Mouse (Mus musculus): ENCODE measurements around the gene Ada. TPM values are rescaled to one million over a fixed set of nuclear protein-coding genes. Genes with fewer than 3 reads are reported as not detected.

Gene Ada
- polyA plus RNA-seq, 1 experiment from 2014 or later: 11.0 TPM

DNA sequence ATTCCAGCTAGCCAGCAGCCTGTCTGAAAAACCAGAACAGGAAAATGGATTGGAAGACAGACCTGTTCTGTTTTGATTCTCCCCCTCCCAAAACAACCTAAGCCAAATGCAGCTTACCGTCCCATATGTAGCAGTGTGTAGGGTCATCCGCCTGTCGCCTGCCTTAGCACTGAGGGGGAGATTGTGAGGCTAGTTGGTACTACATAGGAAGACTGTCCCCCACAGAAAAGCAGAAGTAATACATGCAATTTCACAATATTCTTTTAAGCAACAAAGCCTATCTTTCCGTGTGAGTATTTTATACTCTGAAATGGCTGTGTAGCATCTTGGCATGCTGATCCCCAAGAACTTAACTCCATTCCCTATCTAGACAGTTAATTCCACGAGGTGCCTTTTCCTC, 47.1 kb downstream of the Ada start:
- Histone ChIP-seq H3K27ac (replicated peaks; ENCODE audit: low read depth, low read length) (no peak overlapping the region), H3K9me3 (replicated peaks; ENCODE audit: control insufficient read depth, low read length) (no peaks in the 10 kb centered on the region), H3K9ac (replicated peaks; ENCODE audit: low read length) (no peak overlapping the region), H3K4me2 (ENCODE audit: low read depth, low read length) (no peak overlapping the region), H3K4me3 (ENCODE audit: low read depth, low read length) (no peak overlapping the region), H3K4me1 (ENCODE audit: control insufficient read depth, insufficient read depth, low read length) (no peaks in the 10 kb centered on the region), H3K27me3 (ENCODE audit: control insufficient read depth, insufficient read depth, low read length) (no peaks in the 10 kb centered on the region), H3K36me3 (replicated peaks; ENCODE audit: control insufficient read depth, insufficient read depth, low read depth, low read length) (no peaks in the 10 kb centered on the region)
- DNase-seq (ENCODE audit: low spot score): no peak
- 84% methylated on average over 5 of the region's 5 CpGs for WGBS
- ATAC-seq (replicated peaks; ENCODE audit: insufficient number of reproducible peaks, low FRiP score, low TSS enrichment, low read depth): no peak

DNA sequence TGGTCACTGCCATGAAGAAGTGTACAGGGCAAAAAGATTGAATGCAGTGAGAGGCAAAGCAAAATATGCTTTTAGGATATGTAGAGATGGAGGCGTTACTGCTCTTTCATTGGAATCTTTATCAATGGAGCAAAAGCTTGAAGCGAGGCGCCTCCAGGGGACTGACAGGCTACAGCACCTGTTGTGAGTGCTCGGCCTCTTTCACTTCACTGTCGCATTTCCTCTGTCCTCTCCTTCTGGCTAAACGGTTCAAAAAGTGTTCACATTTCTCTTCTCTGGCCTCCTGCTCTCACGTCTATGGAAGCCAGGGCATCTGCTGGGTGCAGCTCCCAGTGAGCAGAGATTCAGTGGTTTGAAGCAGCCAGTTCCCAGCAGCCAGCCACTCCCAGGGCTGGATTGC, 47.6 kb downstream of the Ada start:
- no peak for DNase-seq (ENCODE audit: low spot score)
- no peak for ATAC-seq (replicated peaks; ENCODE audit: insufficient number of reproducible peaks, low FRiP score, low TSS enrichment, low read depth)
- H3K4me3 ChIP-seq (ENCODE audit: low read depth, low read length): no peak overlapping the region
- no peaks in the 10 kb centered on the region for H3K9me3 ChIP-seq (replicated peaks; ENCODE audit: control insufficient read depth, low read length)
- no peak overlapping the region for H3K4me2 ChIP-seq (ENCODE audit: low read depth, low read length)
- H3K27me3 ChIP-seq (ENCODE audit: control insufficient read depth, insufficient read depth, low read length): no peaks in the 10 kb centered on the region
- WGBS: 69% methylated on average over 7 of the region's 7 CpGs
- H3K4me1 ChIP-seq (ENCODE audit: control insufficient read depth, insufficient read depth, low read length): no peaks in the 10 kb centered on the region
- H3K27ac ChIP-seq (replicated peaks; ENCODE audit: low read depth, low read length): no peak overlapping the region
- H3K36me3 ChIP-seq (replicated peaks; ENCODE audit: control insufficient read depth, insufficient read depth, low read depth, low read length): no peaks in the 10 kb centered on the region
- H3K9ac ChIP-seq (replicated peaks; ENCODE audit: low read length): no peak overlapping the region

DNA sequence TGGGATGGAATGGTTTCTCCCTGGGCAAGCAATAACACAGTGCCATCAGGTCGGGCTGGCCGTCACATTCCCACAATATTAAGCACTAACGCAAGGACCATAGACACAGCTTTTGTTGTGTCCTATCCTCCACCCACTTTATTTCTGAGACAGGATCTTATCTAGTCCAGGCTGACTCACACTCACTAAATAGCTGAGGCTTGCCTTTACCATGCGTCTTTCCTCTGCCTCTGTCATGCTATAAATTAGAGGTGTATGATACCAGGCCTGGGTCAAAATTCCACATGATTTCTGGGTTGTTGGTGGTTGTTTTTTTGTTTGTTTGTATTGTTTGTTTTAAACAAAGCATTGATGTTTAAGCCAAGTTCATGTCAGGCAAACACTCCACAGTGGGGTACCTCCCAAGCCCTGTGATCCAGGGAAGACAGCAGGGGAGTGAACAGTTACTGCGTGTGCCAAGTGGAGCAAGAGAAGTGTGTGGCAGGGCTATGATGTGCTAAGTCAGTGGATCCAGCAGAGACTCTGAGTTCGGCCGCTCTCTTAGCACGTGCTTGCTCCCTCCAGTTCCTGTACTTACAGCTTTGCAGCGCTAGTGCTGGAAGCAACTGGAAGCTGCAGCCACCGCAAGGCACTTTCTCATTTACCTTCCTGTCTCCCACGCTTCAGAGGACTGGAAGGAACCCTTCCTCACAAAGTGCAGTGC, 50.8 kb downstream of the Ada start:
- no peak overlapping the region for H3K4me2 ChIP-seq (ENCODE audit: low read depth, low read length)
- H3K4me1 ChIP-seq (ENCODE audit: control insufficient read depth, insufficient read depth, low read length): no peaks in the 10 kb centered on the region
- H3K9me3 ChIP-seq (replicated peaks; ENCODE audit: control insufficient read depth, low read length): no peaks in the 10 kb centered on the region
- no peak overlapping the region for H3K27ac ChIP-seq (replicated peaks; ENCODE audit: low read depth, low read length)
- ATAC-seq (replicated peaks; ENCODE audit: insufficient number of reproducible peaks, low FRiP score, low TSS enrichment, low read depth) (0 out of 2 replicates have a peak, but pooled peaks have one; percentile 9), DNase-seq (ENCODE audit: low spot score) (no peak)
- H3K4me3 ChIP-seq (ENCODE audit: low read depth, low read length): no peak overlapping the region
- WGBS: 88% methylated on average over 11 of the region's 11 CpGs
- no peaks in the 10 kb centered on the region for H3K27me3 ChIP-seq (ENCODE audit: control insufficient read depth, insufficient read depth, low read length)
- H3K36me3 ChIP-seq (replicated peaks; ENCODE audit: control insufficient read depth, insufficient read depth, low read depth, low read length): no peaks in the 10 kb centered on the region
- H3K9ac ChIP-seq (replicated peaks; ENCODE audit: low read length): no peak overlapping the region

DNA sequence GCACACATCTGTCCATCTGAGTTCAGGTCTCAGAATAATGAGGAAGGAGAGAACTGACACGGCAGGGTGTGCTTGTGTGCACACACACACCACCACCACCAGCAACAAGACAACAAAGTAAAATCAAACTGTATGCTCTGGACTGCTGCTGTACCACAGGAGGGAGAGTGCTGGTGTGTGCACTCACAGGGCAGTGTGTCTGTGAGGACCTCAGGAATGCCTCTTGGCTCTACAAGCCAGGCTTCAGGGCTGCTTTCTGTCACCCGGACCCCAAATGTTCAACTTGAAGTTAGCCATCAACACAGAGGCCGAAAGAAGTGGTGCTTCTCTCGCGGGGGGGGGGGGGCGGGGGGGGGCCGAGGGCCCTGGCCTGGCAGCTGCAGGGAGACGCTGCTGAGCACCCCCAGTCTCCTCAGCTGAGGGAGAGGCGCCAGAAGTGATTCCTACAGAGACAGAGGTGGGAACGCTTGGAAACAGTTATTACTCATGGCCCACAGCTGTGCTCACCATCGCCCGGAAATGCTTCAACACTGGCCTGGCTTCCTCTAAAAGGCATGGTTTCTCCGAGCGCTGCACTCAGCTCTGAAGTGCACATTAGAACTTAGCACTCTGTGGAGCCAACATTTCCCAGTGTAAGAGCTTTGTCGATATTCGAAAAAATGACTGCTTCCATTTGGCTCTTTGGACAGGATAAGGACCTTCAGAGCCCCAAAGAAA, 52.1 kb downstream of the Ada start:
- Histone ChIP-seq H3K9ac (replicated peaks; ENCODE audit: low read length) (no peak overlapping the region), H3K9me3 (replicated peaks; ENCODE audit: control insufficient read depth, low read length) (no peaks in the 10 kb centered on the region), H3K4me3 (ENCODE audit: low read depth, low read length) (no peak overlapping the region), H3K27me3 (ENCODE audit: control insufficient read depth, insufficient read depth, low read length) (no peaks in the 10 kb centered on the region), H3K27ac (replicated peaks; ENCODE audit: low read depth, low read length) (no peak overlapping the region), H3K4me1 (ENCODE audit: control insufficient read depth, insufficient read depth, low read length) (no peaks in the 10 kb centered on the region), H3K4me2 (ENCODE audit: low read depth, low read length) (no peak overlapping the region), H3K36me3 (replicated peaks; ENCODE audit: control insufficient read depth, insufficient read depth, low read depth, low read length) (no peaks in the 10 kb centered on the region)
- no peak for DNase-seq (ENCODE audit: low spot score)
- no peak for ATAC-seq (replicated peaks; ENCODE audit: insufficient number of reproducible peaks, low FRiP score, low TSS enrichment, low read depth)
- WGBS: 66% methylated on average over 13 of the region's 16 CpGs

DNA sequence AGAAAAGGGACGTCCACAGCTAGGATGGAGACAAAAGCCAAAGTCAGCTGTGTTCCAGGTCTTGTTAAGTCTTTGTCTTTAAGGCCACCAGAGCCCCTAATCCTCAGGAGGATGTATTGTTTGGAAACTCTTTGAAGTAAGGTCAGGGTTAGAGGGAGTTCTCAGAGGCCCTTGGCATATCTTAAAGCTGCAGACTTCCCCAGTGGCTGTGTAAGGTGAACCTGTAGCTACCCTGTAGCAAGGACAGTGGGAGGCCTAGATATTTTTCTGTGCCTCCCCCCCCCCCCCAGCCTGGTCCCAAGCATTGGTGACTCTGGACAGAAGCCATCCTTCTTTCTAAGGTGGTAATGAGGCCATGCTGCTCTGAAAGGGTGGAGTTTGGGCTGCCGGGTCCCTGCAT, 53.3 kb downstream of the Ada start:
- no peaks in the 10 kb centered on the region for H3K4me1 ChIP-seq (ENCODE audit: control insufficient read depth, insufficient read depth, low read length)
- H3K9ac ChIP-seq (replicated peaks; ENCODE audit: low read length): no peak overlapping the region
- 30% methylated on average over 2 of the region's 2 CpGs for WGBS
- no peaks in the 10 kb centered on the region for H3K9me3 ChIP-seq (replicated peaks; ENCODE audit: control insufficient read depth, low read length)
- no peak for DNase-seq (ENCODE audit: low spot score)
- no peaks in the 10 kb centered on the region for H3K27me3 ChIP-seq (ENCODE audit: control insufficient read depth, insufficient read depth, low read length)
- no peak overlapping the region for H3K27ac ChIP-seq (replicated peaks; ENCODE audit: low read depth, low read length)
- no peak for ATAC-seq (replicated peaks; ENCODE audit: insufficient number of reproducible peaks, low FRiP score, low TSS enrichment, low read depth)
- H3K4me2 ChIP-seq (ENCODE audit: low read depth, low read length): no peak overlapping the region
- no peak overlapping the region for H3K4me3 ChIP-seq (ENCODE audit: low read depth, low read length)
- no peaks in the 10 kb centered on the region for H3K36me3 ChIP-seq (replicated peaks; ENCODE audit: control insufficient read depth, insufficient read depth, low read depth, low read length)

DNA sequence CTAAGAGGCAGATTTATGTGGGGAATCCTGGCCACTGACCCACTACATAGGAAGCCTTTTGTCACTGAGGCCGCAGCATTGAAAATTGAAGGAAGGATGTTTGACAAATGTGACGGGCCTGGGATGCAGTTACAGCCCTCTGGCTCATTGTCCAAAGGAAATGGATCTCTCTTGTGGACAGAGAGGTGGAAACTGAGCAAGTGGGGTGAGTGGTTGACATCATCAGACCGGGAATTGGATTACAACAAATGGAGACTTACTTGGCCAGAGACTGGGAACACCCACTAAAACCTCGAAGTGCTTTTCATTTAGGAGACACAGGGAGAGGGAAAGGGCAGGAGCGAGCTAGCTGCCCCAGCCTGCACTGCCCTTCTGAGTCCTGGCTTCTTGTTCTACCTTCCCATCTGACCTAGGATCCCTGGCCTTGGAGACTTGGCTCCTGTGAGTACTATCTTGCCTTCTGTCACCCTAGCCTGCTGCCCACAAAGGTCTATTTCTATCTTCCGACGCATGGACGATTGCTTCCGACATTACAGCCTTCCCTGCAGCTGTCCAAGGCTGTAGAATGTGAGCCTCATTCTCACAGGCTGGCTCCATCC, 56.2 kb downstream of the Ada start:
- H3K4me3 ChIP-seq (ENCODE audit: low read depth, low read length): no peak overlapping the region
- WGBS: 64% methylated on average over 9 of the region's 9 CpGs
- H3K9me3 ChIP-seq (replicated peaks; ENCODE audit: control insufficient read depth, low read length): no peaks in the 10 kb centered on the region
- no peaks in the 10 kb centered on the region for H3K27me3 ChIP-seq (ENCODE audit: control insufficient read depth, insufficient read depth, low read length)
- H3K4me2 ChIP-seq (ENCODE audit: low read depth, low read length): no peak overlapping the region
- ATAC-seq (replicated peaks; ENCODE audit: insufficient number of reproducible peaks, low FRiP score, low TSS enrichment, low read depth): no peak
- H3K9ac ChIP-seq (replicated peaks; ENCODE audit: low read length): no peak overlapping the region
- H3K36me3 ChIP-seq (replicated peaks; ENCODE audit: control insufficient read depth, insufficient read depth, low read depth, low read length): no peaks in the 10 kb centered on the region
- 0 out of 2 replicates have a peak overlapping the region, but pooled peaks have one; percentile 28 for H3K27ac ChIP-seq (replicated peaks; ENCODE audit: low read depth, low read length)
- DNase-seq (ENCODE audit: low spot score): no peak
- H3K4me1 ChIP-seq (ENCODE audit: control insufficient read depth, insufficient read depth, low read length): no peaks in the 10 kb centered on the region

DNA sequence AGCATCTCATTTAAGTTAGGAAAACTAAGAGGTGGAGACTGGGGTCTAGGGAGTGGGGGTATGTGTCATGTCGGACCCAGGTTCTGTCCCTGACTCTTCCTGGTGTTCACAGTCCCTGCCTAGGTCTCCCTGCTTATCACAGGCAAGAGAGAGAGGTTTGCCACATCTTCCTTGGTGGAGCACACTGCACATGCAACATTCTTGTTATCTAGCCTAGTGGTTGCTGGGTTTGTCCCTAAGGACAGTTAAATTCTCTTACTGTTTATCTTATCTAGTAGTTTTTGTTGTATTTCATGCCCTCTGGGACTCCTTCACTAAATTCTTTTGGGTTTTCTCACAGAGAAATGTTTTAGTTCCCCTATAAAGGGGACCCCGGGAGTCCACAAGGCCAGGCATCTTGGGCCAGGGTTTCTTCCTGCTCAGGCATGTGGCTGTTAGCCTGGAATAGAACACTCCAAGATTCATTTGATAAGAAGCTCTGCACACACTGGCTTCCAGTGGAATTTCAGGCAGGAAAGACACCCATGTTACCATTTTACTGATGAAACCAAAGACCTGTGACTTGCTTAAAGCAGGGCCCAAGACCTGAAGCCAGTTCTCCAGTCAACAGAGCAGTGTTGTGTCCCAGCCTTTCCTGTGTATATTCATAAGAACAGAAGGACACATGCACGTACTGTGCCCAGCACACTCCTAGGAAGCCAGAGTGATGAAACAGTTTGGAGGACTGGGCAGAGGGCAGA, 57.0 kb downstream of the Ada start:
- Histone ChIP-seq H3K4me3 (ENCODE audit: low read depth, low read length) (no peak overlapping the region), H3K27me3 (ENCODE audit: control insufficient read depth, insufficient read depth, low read length) (no peaks in the 10 kb centered on the region), H3K4me1 (ENCODE audit: control insufficient read depth, insufficient read depth, low read length) (no peaks in the 10 kb centered on the region), H3K9me3 (replicated peaks; ENCODE audit: control insufficient read depth, low read length) (no peaks in the 10 kb centered on the region), H3K36me3 (replicated peaks; ENCODE audit: control insufficient read depth, insufficient read depth, low read depth, low read length) (no peaks in the 10 kb centered on the region), H3K9ac (replicated peaks; ENCODE audit: low read length) (no peak overlapping the region), H3K27ac (replicated peaks; ENCODE audit: low read depth, low read length) (no peak overlapping the region), H3K4me2 (ENCODE audit: low read depth, low read length) (no peak overlapping the region)
- no peak for DNase-seq (ENCODE audit: low spot score)
- 74% methylated on average over 3 of the region's 3 CpGs for WGBS
- ATAC-seq (replicated peaks; ENCODE audit: insufficient number of reproducible peaks, low FRiP score, low TSS enrichment, low read depth): no peak
